Mouse (Mus musculus) intestine, embryonic 16.5 days (tissue): ENCODE data around the gene Prex1. TPM values are rescaled to one million over a fixed set of nuclear protein-coding genes. Genes with fewer than 3 reads are reported as not detected.

Source experiments
- ATAC-seq: fragments of 200-750 bp; cut with Nextera tagmentation; 2 replicates; pipeline ENCODE4 v1.8.0; 2017; ENCODE audit warnings: moderate TSS enrichment, moderate library complexity
- H3K27ac ChIP-seq: fragments of 300-500 bp; sonication (generic); 2 replicates; pipeline ENCODE4 v1.5.1; 2014; ENCODE audit warnings: mild to moderate bottlenecking, low read length
- H3K27me3 ChIP-seq: fragments of 300-500 bp; sonication (generic); replicated peaks from 2 replicates; pipeline ENCODE4 v1.6.1; 2014; ENCODE audit warnings: low read length, control low read depth, mixed read lengths; ENCODE audit not compliant: control insufficient read depth, insufficient read depth
- H3K36me3 ChIP-seq: fragments of 300-500 bp; sonication (generic); 2 replicates; pipeline ENCODE4 v1.6.1; 2014; ENCODE audit warnings: low read length, control low read depth; ENCODE audit not compliant: control insufficient read depth, insufficient read depth
- H3K4me1 ChIP-seq: fragments of 300-500 bp; sonication (generic); 2 replicates; pipeline ENCODE4 v1.6.1; 2014; ENCODE audit warnings: low read length, control low read depth, mixed read lengths; ENCODE audit not compliant: control insufficient read depth, insufficient read depth
- H3K4me2 ChIP-seq: fragments of 300-500 bp; sonication (generic); 2 replicates; pipeline ENCODE4 v1.6.1; 2014; ENCODE audit warnings: low read depth, low read length, control low read depth
- H3K4me3 ChIP-seq: fragments of 300-500 bp; sonication (generic); 2 replicates; pipeline ENCODE4 v1.5.1; 2014; ENCODE audit warnings: mild to moderate bottlenecking, low read length
- H3K9ac ChIP-seq: fragments of 300-500 bp; sonication (generic); 2 replicates; pipeline ENCODE4 v1.6.1; 2014; ENCODE audit warnings: low read depth, low read length
- H3K9me3 ChIP-seq: fragments of 300-500 bp; sonication (generic); 2 replicates; pipeline ENCODE4 v1.6.1; 2016; ENCODE audit warnings: low read length, control low read depth; ENCODE audit not compliant: control insufficient read depth
- WGBS: fragments of 180-500 bp; shearing (Covaris S2); extraction: QIAGEN DNeasy Blood & Tissue Kit; methylation state at CpG from one replicate; pipeline ENCODE4 v1.1.7; 2014; 5-methylcytosine and 5-hydroxymethylcytosine counted together
- polyA plus RNA-seq: library from polyadenylated mRNA; unstranded; fragments of >200 nt; fragmentation: Nextera tagmentation; extraction: Ambion mirVana; gene quantifications from 2 replicates; pipeline ENCODE4 v1.2.1, GENCODE M21; 2015

Prex1 gene
- polyA plus RNA-seq, 1 experiment from 2014 or later = 8.0 TPM

GRCm38 (mm10) chr2:166682866-166683265 lies 30.8 kb downstream of the Prex1 start:
- Histone ChIP-seq H3K4me3 (no peak overlapping the region), H3K9me3 (no peaks in the 10 kb centered on the region), H3K9ac (no peak overlapping the region), H3K27me3 (no peaks in the 10 kb centered on the region), H3K27ac (no peak overlapping the region), H3K4me2 (no peak overlapping the region), H3K36me3 (no peaks in the 10 kb centered on the region), H3K4me1 (0 out of 2 replicates have a peak, but pooled peaks cover 10% of the 10 kb centered on the region)
- ATAC-seq = no peak
- WGBS = 54% methylated on average over 4 of the region's 4 CpGs

- Histone ChIP-seq H3K4me1 (peaks cover 27% of the 10 kb centered on the region), H3K27me3 (no peaks in the 10 kb centered on the region), H3K4me2 (no peak overlapping the region), H3K9me3 (no peaks in the 10 kb centered on the region), H3K27ac (no peak overlapping the region), H3K4me3 (no peak overlapping the region), H3K9ac (no peak overlapping the region), H3K36me3 (no peaks in the 10 kb centered on the region)
- ATAC-seq = no peak
- WGBS = 45% methylated on average over 13 of the region's 13 CpGs
These were observed 34.5 kb downstream of the Prex1 start for GRCm38 (mm10) chr2:166678959-166679759.

- no peak overlapping the region for H3K4me3 ChIP-seq
- 88% methylated on average over 11 of the region's 11 CpGs for WGBS
- no peaks in the 10 kb centered on the region for H3K36me3 ChIP-seq
- H3K4me2 ChIP-seq = no peak overlapping the region
- peaks cover 21% of the 10 kb centered on the region for H3K4me1 ChIP-seq
- H3K27me3 ChIP-seq = no peaks in the 10 kb centered on the region
- no peak for ATAC-seq
- no peaks in the 10 kb centered on the region for H3K9me3 ChIP-seq
- H3K27ac ChIP-seq = no peak overlapping the region
- no peak overlapping the region for H3K9ac ChIP-seq
These were observed 36.7 kb downstream of the Prex1 start for GRCm38 (mm10) chr2:166676933-166677332.

- no peak for ATAC-seq
- H3K27me3 ChIP-seq = no peaks in the 10 kb centered on the region
- H3K36me3 ChIP-seq = no peaks in the 10 kb centered on the region
- H3K9me3 ChIP-seq = no peaks in the 10 kb centered on the region
- no peak overlapping the region; the same call in 1 of the 2 replicates for H3K4me2 ChIP-seq
- 78% methylated on average over 14 of the region's 14 CpGs for WGBS
- no peak overlapping the region for H3K27ac ChIP-seq
- H3K9ac ChIP-seq = 0 out of 2 replicates have a peak overlapping the region, but pooled peaks have one; percentile 28
- peaks cover 26% of the 10 kb centered on the region for H3K4me1 ChIP-seq
- H3K4me3 ChIP-seq = no peak overlapping the region
These were observed 37.1 kb downstream of the Prex1 start for GRCm38 (mm10) chr2:166676498-166676897.

GRCm38 (mm10) chr2:166675588-166676444 lies 37.8 kb downstream of the Prex1 start:
- no peaks in the 10 kb centered on the region for H3K9me3 ChIP-seq
- WGBS = 48% methylated on average over 14 of the region's 14 CpGs
- peak overlapping the region; percentile 28; the same call in 1 of the 2 replicates for H3K9ac ChIP-seq
- H3K36me3 ChIP-seq = no peaks in the 10 kb centered on the region
- peaks cover 31% of the 10 kb centered on the region for H3K4me1 ChIP-seq
- no peak overlapping the region for H3K27ac ChIP-seq
- peak overlapping the region; percentile 16; the same call in 1 of the 2 replicates for H3K4me2 ChIP-seq
- H3K4me3 ChIP-seq = no peak overlapping the region
- no peaks in the 10 kb centered on the region for H3K27me3 ChIP-seq
- ATAC-seq = peak; percentile 66

- Histone ChIP-seq H3K9ac (no peak overlapping the region), H3K27ac (no peak overlapping the region), H3K4me3 (no peak overlapping the region), H3K27me3 (no peaks in the 10 kb centered on the region), H3K9me3 (no peaks in the 10 kb centered on the region), H3K36me3 (no peaks in the 10 kb centered on the region), H3K4me2 (no peak overlapping the region), H3K4me1 (peaks cover 31% of the 10 kb centered on the region)
- 11% methylated on average over 12 of the region's 12 CpGs for WGBS
- ATAC-seq = no peak
These were observed 38.9 kb downstream of the Prex1 start for GRCm38 (mm10) chr2:166674693-166675092.

- H3K4me3 ChIP-seq = no peak overlapping the region
- no peak overlapping the region for H3K4me2 ChIP-seq
- H3K4me1 ChIP-seq = peaks cover 31% of the 10 kb centered on the region
- H3K36me3 ChIP-seq = no peaks in the 10 kb centered on the region
- H3K27ac ChIP-seq = no peak overlapping the region
- no peaks in the 10 kb centered on the region for H3K27me3 ChIP-seq
- H3K9ac ChIP-seq = no peak overlapping the region
- ATAC-seq = no peak
- H3K9me3 ChIP-seq = no peaks in the 10 kb centered on the region
- 73% methylated on average over 12 of the region's 12 CpGs for WGBS
These were observed 39.7 kb downstream of the Prex1 start for GRCm38 (mm10) chr2:166673951-166674350.

- H3K27me3 ChIP-seq = no peaks in the 10 kb centered on the region
- no peak overlapping the region for H3K9ac ChIP-seq
- no peaks in the 10 kb centered on the region for H3K9me3 ChIP-seq
- no peak overlapping the region for H3K4me3 ChIP-seq
- 79% methylated on average over 14 of the region's 14 CpGs for WGBS
- ATAC-seq = no peak
- no peak overlapping the region for H3K27ac ChIP-seq
- H3K4me2 ChIP-seq = no peak overlapping the region
- H3K4me1 ChIP-seq = peaks cover 31% of the 10 kb centered on the region
- no peaks in the 10 kb centered on the region for H3K36me3 ChIP-seq
These were observed 41.3 kb downstream of the Prex1 start for GRCm38 (mm10) chr2:166672171-166672965.

GRCm38 (mm10) chr2:166671614-166672013 lies 42.0 kb downstream of the Prex1 start:
- no peak for ATAC-seq
- Histone ChIP-seq H3K4me2 (no peak overlapping the region), H3K9ac (no peak overlapping the region), H3K9me3 (no peaks in the 10 kb centered on the region), H3K27me3 (no peaks in the 10 kb centered on the region), H3K36me3 (no peaks in the 10 kb centered on the region), H3K4me3 (no peak overlapping the region), H3K4me1 (peaks cover 31% of the 10 kb centered on the region), H3K27ac (no peak overlapping the region)
- WGBS = 86% methylated on average over 14 of the region's 14 CpGs
